Mouse (Mus musculus): ENCODE measurements at regions not wholly inside any gene's neighbourhood (a gene's known extent, or its start where the extent isn't known, plus 50 kb on each side); places are given as distances from the start of the nearest gene placed in this dataset.

DNA sequence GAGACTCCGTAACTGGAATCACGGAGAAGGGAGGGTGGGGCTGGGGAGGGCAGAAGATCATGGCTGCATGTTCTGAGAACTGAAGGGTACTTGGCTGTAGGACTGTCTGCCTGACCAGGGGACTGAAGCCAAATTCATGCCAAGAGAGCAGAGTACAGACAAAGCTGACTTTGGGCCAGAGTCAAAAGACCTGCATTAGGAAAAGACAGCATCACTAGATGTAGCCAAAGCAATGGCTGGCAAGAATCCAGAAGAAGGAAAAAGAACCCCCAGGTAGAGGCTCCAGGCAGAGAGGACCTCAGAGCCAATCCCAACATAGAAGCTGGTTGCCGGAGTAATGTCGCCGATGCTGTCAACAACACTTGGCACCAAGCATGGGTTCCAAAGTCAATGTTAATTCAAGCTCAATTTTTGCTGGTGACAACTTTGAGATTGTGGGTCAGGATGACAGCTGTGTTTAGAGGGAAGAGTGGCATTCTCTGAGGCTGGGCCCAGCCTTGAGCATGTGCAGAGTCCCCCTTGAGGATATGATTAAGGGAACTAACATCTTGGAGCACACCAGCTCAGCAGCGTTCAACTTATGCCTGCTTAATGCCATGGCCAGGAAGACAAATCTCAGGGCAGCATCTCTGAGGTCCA, 124.7 kb downstream of the Erv3 start:
- peak; percentile 4 to 5 for DNase-seq

DNA sequence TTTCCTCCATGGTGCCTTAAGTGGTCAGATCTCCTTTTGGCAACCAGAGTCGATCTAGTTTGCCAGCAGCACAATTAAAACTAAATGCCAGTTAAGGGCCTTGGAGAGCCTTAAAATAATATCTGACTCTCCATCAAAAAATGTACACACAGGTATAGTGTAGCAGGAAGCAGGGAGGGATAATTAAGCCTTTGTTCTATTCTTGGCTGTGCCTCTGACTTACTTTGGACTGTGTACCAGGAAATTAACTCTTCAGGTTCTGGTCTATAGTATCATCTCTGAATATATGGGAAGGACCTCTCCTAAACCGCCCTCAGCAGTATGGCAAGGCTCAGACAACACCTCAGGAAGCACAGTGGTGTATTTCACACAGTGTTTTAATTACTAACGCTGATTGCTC, 133.0 kb downstream of the Erv3 start:
- DNase-seq, result no peak

DNA sequence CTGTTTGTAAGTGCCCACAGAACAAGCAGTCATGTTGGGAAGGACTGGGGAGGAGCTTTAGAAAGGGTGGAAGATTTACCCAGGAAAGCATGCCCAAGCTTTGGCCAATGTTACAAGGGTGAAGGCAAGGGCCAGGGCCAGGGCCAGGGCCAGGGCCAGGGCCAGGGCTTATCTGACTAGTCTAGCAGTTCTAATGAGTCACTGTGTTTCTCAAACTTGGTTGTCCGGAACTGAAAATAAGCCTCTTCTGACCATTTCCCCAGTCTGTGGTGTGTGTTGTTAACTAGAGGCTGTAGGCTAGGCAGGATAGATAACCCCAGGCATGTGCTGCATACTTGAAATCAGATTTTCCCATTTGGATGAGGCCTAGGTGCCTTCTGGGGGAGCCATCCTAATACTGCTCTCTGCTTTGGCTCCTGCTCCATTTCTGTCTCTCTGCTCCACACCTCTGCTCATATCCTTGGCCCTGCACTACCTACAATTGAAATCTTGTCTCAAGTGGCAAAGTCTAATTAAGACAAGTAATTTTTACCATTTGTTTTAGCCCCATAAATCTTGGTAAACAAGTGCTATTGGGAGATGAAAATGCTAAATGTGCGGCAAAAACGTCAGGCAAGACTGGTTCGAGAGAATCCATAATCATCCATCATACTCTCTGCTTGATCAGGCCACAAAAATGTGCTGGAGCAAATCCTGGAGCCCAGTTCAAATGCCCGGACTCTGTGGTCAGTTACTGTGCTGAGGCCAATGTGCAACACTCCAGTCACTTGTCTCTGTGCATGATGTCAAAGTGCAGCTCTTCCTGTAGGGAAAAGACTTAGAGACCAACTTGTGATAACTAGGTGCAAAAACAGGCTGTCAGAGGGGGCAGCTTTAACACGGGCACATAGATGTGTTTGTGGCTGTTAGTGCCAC, 137.7 kb downstream of the Erv3 start:
- DNase-seq, result no peak

DNA sequence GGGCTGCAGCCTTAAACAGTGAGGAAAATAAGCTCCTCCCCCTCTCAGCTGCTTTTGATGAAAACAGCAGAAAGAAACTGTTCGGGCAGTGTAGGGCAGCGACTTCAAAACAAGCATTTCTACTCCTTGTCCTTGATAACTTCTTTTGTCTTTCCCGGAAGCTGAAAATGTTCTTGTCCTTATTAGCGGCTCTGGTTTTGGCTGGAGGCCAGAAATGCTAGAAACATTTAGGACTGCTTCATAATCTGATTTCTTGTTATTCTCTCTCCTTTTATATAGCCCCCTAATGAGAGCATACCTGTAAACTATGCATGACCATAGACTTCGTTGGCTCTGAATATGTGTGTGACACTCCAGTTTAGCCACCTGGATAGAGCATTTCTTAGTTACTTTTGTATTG, 142.0 kb downstream of the Erv3 start:
- DNase-seq, result no peak

DNA sequence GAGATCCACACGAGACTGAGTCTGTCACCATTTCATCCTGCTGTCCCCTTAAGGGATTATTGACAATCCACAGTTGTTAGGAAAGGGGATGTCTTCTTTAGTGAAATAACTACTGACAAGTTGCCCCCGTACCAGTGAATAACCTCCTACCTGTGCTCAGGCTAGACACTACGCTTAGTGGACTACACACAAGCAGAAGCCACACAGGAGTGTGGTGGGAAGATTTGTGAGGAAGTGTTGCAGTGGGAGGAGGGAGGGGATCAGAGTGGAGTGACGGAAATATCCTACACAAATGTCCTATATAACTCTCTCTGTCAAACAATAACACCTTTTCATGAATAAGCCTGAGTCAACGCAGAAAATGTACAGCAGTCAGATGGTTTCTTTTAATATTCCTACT, 142.7 kb downstream of the Erv3 start:
- DNase-seq, result no peak

DNA sequence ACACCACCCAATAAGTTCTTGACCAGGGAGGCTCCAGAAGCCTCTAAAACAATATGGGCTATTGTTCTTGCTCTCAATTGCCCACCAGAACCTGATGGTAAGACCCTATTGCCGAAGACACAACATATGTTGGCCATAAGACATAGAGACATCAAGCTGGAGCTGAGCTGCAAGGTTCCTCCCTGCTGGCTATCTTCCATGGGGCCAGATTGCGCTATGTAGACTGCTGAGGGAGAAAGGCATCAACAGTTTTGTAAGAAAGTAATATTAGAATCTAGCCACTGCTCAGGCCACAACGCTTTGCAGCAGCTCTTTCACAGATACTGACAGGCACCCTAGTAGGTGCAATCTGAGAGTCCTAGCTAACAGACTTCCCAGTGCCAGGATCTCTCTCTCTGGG, 144.2 kb downstream of the Erv3 start:
- no peak for DNase-seq

DNA sequence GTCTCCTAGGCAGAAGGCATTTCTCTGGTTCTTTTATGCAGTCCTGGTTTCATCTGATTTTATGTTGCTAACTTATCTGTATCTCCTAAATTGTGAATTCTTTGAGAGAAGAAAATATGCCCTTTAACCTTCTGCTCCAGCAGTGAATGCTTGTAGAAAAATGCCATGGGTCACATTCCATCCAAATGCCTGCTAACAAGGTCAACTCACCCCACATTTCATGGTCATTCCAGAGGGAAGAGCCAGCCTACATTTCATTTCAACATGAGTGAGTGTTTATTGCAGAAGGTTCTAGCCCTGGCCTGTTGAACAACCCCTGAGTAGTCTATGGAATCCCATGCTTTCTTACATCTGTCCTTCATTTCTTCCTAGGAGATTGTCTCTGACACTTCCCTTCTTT, 147.7 kb downstream of the Erv3 start:
- DNase-seq, result no peak

DNA sequence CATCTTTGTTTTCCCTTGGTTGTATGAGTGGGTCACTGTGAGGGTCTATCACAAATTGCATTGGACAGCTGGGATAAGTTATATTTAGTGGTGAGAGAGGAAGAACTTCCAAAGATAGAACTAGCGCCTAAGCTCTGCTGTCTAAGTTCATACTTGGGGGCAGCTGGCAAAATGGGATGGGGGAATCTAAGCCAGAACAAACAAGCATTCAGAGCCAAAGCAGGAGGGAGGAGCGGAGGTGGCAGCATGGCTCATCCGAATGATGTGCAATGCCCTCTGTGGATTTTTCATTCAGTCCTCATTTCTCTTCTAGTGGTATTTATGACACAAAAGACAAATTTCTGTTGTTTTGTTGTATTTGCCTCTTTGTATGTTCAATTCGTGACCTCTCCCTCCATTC, 144.5 kb upstream of the Adra1d start:
- DNase-seq, result no peak

DNA sequence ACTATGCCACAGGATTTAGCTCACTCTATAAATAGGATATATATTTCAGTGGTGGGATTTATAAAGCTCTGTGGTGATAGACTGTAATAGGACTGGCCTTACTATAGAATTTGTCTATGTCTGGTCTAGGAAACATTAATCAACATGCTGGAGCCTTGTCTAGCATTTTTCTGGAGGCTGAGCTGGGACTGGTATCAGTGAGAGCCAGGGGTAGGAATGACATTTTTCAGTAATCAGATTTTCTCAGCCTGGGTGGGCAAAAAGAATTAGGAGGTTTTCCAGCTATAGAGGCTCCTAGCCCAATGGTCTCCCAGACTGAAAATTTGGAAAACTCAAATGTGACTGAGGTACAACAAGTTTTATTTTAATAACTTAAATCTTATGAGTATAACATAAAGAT, 142.3 kb upstream of the Adra1d start:
- no peak for DNase-seq

DNA sequence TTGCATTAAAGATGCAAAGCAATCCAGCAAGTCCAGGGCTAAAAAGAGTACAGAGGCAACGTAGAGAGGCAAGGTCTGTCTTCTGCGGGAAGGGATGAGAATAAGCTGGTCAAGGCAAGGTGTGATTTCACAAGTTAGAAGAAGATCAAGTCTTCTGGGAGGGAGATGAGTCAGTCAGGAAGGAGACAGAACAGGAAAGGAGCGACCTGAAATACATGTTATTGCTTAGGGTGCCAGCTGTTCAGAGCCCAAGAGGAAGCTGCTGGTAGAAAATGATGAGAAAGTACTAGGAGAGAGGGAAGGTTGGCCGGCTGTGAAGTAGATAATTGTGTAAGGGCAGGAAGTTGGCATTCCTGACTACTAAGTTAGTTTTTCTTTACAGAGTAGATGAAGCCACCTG, 140.1 kb upstream of the Adra1d start:
- no peak for DNase-seq

DNA sequence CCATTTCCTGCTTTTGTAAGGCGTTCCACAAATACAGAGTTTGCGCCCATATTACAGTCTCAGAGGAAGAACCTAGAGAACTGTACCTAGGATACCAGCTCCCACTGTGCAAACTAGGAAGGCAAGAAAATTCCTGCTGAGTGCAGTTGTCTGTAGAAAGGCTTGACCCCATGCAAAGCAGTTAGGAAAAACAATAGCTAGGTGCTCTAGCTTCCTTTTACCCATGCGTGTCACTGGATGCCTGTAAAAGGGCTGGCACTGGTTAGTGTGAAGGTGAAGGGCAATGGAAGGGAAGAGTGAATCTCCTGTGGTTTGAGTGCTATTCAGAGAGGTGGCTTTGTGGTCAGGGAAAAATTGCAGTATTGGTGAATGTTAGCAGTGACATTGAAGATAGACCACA, 137.7 kb upstream of the Adra1d start:
- no peak for DNase-seq

DNA sequence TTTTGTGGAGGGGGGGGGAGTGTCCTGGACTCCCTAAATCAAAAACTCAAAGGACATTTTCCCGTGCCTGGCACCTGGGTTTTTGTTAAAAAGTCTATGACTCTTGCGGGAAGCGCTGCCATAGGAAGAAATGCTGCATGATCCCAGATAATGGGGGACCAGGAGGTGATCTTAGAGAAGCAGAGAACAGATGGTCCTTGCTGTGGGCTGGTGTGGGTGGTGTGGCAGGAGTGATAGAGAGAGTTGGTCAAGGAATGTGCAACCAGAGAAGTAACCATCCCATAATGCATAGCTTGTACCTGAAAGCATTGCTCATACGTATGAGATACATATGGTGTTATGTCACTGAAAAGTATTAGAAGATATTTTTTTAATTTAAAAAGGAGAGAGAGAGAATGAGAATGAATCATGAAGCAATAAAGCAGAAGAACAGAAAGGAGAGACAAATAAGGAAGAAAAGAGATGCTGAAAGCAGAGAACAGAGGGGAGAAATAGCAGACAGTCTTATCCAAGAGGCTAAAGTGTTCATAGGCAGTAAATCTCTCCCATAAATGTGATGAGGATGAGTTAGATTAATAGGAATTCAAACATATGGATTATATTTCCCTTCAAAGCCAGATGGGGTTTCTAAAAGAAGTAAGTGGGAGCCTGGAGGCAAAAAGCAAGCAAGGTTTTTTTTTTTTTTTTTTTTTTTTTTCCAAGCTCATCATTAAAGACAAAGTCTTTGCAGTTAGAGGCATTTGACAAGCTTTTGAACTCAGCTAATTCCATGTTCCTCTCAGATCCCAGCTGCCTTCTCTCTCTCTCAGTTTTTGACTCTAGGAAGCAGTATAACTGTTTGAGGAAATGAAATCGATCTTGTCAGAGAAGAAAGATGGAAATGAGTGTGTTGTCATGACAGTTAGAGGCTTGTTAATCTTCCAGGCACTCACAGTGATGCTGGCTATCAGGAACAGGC, 136.2 kb upstream of the Adra1d start:
- DNase-seq, result no peak

DNA sequence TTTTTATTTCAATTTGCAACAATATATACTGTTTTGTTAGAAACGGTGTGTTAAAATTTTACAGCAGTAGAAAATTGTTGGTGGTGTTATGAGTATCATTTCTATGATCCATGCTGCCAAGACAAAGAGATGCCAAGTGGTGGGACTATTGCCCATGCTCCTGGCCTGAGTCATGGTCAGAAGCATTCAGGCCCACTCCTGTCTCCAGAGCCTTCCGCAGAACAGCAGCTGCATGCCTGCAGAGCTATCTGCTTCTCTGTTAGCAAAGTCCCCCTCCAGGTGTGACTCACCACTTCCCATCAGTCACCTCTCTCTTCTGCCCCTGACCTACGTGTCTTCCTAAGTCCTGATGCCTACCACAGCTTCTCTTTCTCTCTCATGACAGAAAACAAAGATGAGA, 134.2 kb upstream of the Adra1d start:
- DNase-seq, result no peak

DNA sequence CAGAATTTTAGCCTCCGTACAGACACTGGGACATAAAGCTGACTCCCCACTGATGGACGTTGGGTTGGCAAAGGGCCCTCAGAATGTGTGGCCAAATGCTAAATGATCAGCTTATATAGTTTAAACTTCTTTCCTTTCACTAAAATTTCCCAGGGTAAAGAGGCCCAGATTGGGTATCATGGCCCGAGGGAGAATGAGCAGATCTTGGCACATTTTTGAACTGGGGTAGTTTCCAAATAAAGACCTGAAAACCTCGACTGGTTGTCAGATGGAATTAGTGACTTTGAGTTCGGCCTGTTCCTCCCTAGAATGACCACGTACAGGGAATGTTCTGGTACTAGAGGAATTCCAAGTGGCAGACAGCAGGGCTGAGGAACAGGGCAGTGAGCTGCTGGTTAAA, 127.9 kb upstream of the Adra1d start:
- no peak for DNase-seq

DNA sequence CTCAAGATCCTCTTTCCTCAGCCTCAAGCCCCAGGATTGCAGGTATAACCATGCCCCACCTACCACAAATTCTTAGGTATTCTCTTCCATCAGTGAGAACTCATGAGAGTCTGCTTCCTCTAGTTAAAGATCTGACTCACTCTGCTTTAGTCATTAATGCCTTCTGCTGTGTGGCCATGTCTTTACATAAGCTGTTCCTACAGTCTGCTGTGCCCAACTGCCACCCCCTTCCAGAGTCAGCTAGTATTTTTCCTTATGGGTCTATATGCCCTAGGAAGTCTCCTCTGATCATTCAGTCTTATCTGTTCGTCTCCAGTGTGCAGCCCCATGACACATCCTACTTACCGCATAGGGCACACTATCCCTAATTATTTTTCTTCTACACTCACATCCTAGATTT, 126.2 kb upstream of the Adra1d start:
- DNase-seq, result no peak

DNA sequence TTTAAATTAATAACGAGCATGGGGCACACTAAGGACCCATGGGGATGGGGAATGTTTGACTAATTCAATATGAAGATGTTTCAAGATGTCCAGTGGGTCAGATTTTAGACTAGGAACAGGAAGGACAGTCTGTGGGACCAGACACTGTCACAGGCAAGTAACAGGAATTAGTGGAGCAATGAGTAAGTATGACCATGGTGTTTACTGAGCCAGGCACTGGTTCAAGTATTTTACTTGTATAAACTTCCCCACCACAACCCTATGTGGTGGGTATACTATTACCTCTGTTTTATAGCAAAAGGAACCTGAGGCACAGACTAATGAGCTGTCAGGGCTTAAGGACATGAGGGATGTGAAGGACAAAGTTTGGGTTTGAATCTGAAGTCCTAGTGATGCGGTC, 125.4 kb upstream of the Adra1d start:
- no peak for DNase-seq

DNA sequence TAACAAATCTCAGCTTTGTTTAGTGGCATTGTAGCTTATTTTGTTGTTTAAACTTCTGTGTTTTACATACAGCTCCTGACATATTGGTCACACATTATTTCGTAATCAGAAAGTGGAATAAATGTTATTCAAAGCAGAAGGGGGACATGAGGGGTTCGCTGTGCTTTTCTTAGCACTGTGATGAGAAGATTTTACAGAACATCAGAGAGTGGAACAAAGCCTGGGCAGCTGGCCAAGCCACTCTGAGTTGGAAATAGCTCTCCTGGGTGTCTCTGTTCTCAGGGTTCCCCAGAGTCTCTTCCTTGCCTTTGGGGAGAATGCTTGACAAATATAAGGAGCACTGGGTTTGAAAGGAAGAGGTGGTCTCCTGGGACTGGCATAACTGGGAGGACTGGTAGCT, 124.7 kb upstream of the Adra1d start:
- DNase-seq, result peak; percentile 61 to 76

DNA sequence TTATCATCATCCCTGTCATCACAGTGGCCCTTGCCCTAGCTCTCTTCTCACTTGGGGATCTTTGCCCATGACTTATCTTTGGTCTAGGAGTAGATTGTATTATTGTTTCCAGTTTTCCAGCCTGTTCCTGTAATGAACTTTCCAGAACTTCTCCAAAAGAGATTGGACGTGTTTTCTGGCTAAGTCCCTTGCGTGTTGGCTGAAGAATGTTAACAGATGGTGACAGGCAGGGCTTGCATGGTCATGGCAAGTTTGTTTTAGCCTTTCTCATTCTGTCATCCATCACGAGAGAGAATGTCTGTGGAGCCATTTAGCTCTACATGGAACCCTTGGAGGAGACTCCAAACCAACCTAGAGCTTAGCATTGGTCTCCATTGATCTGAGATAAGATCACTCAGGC, 123.2 kb upstream of the Adra1d start:
- peak; percentile 28 to 41 for DNase-seq

DNA sequence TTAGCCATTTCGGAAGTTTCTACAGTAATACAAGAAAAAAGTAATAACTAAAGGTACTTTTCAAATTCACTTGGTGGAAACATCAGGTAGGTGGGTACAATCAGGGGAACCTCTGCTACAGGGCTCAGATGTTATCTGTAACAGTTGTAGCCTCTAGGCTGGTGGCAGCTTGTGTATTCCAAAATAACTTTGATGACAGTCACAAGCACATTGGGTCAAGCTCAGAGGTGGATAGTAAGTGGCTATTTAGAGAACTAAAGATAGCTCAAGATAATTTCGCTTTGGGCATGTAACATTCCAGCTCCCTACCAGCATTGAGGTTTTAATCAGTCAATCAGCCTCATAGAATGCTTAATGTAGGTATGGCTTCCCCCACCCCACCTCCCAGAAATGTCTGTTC, 121.7 kb upstream of the Adra1d start:
- peak in 1 of 2 experiments; percentile 47 for DNase-seq

DNA sequence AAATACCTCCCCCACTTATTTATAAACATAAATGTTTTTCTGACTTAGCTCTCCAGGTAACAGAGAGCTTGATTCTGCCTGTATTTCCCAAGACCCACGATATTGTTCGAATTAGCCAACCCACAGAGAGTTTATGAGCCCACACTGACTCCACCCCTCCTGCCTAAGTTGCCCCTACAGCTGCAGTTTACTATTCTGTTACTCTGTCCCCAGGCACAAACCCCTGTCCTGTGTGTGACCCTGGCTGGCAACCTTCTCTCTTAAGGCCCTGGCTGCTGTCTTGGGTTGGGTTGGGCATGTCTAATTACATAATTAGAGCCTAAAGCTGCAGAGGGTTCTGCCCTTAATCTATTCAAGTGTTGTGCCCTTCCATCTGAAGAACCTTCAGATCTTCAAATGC, 116.4 kb upstream of the Adra1d start:
- no peak for DNase-seq

DNA sequence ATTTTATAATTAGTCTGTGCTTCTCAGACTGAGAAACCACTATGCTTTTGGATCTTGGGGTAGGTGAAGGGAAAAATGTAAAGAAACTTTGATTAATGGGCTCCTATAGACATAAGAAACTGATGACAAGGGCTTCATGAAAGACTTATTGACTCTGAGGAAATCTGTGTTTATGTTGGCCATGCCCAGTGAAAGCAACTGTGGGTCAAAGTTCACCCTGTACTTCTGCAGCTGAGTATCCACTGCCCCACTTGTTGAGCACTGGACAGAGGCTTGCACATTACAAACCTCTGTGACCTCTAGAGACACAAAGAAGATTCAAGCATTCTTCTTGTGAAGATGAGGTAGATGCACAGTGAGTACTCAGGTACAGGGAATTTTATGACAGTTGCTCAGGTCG, 114.7 kb upstream of the Adra1d start:
- DNase-seq, result no peak

DNA sequence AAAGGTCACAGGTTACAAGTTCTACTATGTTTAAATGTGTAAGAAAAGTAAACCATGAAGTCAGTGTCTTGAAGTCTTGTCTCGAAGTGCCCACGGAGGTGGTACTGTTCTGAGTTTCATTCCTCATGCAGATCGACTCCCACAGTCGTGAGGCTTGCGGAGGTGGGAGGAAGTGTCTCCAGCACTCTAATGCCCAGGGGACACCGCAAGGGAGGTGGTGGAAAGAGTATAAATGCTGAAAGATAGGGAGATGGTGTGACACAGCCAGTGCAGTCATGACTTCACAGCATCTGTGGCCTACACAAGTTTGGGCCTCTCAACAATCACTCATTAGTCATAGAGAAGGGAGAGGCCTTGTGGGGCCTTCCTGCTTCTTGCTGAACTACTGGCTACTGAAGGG, 112.8 kb upstream of the Adra1d start:
- no peak for DNase-seq

DNA sequence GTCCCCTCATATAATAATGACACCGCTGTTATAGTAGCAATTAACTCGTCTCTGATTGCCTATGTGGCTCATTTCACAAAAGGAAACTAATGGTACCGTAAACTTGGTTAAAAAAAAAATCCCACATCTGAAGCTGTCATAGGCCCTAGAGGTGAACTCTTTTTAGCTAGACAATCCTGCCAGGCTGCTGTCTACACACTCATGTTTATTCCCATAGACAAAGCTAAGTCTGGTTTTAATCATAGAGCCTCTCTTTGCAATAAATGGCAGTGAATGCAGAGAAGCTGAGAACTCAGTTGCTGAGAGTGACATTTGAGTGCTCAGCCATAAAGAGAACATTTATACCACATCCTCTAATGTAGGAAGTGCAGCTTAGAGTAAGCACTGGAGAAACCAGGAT, 111.3 kb upstream of the Adra1d start:
- no peak for DNase-seq
